Mouse (Mus musculus): ENCODE data around the gene Pitpnm2.

DNA sequence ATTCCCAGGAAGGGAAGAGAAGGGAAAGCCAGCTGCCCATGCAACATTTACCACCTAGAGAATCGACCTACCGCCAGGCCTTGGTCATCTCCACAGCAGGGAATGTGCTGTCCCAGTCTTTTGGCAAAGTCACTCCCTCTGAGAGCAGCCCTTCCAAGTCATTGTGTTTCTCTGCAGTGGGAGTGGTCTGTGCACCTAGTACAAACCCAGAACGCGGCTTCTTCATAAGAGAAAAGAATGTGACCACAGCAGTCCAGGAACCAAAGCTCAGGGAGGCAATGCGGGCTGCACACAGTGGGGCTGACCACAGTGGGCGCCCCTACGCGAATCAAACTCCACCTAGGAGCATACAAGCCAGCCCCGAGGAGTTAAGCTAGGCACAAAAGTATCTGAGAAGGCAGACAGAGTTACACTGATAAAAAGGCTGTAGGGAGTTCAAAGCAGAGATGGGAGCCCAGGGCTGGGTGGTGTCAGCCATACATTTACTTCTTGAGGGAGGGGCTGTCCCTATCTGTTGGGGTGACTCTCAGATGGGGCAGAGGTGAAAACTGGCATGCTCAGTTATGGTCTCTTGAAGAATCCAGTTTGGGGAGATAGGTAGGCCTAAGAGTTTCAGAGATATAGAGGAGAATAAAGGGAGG, 1.5 kb downstream of the Pitpnm2 start:
- TF ChIP-seq GATA1 (IDR thresholded peaks at IDR 0.05; ENCODE audit: borderline replicate concordance, low read length) (no peak), CTCF (IDR thresholded peaks at IDR 0.05; ENCODE audit: low read depth, low read length) (no peak)

All from G1E (cell line).